Mouse (Mus musculus) heart, postnatal 4 days (tissue): ENCODE measurements around the gene B230104I21Rik. TPM values are rescaled to one million over a fixed set of nuclear protein-coding genes. Genes with fewer than 3 reads are reported as not detected.

Experiments
- DNase-seq: peaks from one replicate; pipeline ENCODE4 v3.0.0; 2021
- total RNA-seq, 2 experiments: library from RNA; stranded (reverse); gene quantifications; 2 replicates each; pipeline ENCODE4 v1.2.3; 2021

Gene B230104I21Rik
- total RNA-seq, 2 experiments from 2014 or later = not detected

- no peak for DNase-seq
These were observed 16.3 kb downstream of the B230104I21Rik start for GRCm38 (mm10) chr4:154352246-154352645.

DNA sequence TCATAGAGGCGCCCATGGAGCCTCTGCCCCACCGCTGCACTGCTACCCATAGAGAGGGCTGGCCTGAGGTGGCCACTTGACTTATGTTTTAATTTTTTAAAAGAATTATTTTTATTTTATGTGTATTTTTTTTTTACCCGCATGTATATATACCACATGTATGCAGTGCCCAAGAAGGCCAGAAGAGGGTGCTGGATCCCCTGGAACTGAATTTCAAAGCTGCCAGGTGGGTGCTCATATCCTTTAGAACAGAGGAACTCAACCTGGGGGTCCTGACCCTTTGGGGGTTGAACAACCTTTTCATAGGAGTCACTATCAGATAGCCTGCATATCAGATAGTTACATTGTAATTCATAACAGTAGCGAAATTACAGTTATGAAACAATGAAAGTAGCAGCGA lies 19.5 kb downstream of the B230104I21Rik start:
- DNase-seq = no peak

DNA sequence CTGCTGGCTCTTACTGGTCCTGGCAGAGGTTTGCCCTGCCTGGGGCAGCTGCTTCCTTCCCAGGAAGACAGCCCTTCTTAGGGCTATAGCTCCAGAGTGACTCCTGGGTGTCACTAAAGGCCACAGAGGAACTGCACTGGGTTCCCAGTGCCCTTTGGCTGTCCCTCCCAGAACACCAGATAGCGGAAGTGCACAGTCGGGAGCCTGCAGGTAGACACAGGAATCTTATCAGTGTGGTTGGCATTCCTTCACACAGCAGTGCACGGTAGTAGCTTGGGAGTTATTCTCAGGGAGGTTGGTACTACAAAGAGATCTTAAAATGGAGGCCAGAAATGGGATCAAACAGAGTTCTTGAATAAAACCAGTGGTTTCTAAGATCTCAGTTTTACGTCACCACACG lies 22.4 kb downstream of the B230104I21Rik start:
- no peak for DNase-seq

- peak; percentile 37 for DNase-seq
These were observed 22.9 kb downstream of the B230104I21Rik start for GRCm38 (mm10) chr4:154358816-154359215.

DNA sequence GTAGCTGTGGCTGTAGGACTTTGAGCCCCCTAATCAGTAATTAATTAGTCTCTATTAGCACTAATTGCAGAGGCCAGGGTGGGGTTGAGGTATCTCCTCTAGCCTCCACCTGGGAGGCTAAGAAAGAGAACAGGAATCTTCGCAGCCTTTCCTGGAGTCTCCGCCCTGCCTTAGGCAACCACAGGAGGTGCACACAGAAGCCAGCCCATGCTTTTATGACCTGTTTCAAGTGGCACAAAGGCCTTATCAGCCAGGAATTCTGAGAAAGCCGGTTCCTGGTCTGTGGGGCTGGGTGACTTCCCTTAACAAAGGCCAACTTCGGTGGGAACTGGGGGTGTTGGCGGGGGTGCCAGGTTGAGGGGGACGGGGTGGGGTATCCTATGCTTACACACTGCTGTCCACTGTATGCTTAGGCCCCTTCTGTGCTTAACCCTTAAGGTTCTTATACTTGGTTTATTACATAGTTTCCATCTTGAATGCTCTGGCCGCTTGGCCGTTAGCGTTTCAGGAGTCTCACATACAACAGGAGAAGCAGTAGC lies 23.9 kb downstream of the B230104I21Rik start:
- peak; percentile 17 for DNase-seq

GRCm38 (mm10) chr4:154360441-154360840 lies 24.5 kb downstream of the B230104I21Rik start:
- DNase-seq = no peak

- DNase-seq = no peak
These were observed 24.9 kb downstream of the B230104I21Rik start for GRCm38 (mm10) chr4:154360850-154361249.

- no peak for DNase-seq
These were observed 28.8 kb downstream of the B230104I21Rik start for GRCm38 (mm10) chr4:154364752-154365151.

DNA sequence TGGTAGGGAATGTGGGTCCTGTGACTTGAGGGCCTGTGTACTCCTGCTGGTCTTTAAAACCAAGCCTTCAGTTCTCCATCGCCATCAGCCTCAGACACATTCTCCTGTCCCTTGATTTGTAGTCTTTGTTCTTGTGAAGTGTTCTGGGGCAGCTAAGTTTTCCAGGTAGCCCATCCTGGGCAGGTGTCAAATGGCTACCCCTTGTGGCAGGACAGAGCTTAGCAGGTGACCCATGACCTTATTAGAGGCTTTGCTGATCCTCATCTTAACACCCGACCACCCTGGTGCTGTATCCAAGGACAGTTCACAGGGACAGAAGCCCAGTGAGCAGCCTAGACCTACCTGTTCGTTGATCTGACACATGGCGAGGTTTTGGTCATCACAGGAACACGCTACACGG lies 30.9 kb downstream of the B230104I21Rik start:
- no peak for DNase-seq

DNA sequence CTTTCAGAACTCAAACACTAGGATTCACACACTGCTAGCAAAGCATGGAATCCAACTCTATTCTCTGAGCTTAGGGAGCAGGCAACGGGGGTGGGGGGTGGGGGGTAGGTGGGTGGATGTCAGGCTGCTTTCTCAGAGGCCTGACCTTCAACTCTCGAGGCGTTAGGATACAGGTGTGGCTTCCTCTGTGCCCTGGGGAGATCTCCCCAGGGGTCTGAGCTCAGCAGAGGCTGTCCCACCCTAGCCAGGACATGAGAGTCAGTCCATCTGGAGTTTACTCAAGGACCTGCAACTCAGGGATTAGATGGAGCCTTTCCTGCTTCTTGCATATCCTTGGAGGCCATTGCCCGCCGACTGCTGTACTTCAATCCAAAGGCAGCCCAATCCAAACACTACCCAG lies 33.2 kb downstream of the B230104I21Rik start:
- DNase-seq = no peak

DNA sequence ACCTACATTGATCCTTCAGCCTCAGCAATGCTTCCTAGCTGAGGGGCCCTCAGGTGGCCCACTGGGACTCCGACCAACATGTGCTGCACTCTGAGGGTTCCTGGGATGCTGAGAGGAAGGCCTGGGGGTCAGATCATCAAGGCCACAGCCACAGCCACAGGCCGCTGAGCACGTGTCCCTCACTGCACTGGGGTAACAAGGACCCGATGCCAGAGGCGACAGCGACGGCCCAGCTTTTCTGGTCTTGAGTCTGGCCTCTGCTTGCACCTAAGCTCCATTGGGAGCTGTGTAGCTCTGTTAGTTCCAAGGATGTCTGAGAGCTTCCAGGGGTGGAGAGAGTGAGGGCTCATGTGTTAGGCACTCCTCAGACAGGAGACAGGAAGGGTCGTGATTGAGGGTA lies 34.9 kb downstream of the B230104I21Rik start:
- no peak for DNase-seq

GRCm38 (mm10) chr4:154371542-154372247 lies 35.8 kb downstream of the B230104I21Rik start:
- DNase-seq = no peak

DNA sequence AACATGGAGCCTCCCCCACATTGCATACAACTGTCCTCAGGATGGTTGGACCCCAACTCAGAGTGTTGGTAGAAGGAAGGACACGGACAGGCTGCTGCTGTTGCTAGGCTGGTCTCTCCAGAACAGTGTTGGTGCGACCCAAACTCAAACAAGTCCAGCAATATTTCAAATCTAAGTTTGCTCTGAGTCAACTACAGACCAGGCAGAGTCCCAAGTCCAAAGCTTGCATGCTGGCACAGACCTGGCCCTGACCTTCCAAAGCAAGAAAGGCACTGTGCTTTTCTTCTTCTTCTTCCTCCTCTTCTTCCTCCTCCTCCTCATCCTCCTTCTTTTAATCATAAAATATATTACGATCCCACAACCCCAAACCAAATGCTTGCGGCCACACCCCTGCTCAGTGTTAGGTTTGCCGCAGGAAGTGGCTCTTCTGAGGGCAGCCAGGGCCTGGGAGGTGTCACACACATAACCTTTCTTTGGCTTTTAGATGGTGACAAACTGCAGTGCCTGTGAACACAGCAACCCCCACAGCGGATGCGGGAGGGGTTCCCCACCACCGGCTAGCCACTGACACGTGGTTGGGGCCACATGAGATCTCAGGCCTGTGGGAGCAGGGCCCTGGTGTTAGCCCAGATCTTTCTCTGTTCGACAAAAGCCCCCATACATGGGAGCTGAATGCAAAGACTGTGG lies 40.2 kb downstream of the B230104I21Rik start:
- DNase-seq = no peak

DNA sequence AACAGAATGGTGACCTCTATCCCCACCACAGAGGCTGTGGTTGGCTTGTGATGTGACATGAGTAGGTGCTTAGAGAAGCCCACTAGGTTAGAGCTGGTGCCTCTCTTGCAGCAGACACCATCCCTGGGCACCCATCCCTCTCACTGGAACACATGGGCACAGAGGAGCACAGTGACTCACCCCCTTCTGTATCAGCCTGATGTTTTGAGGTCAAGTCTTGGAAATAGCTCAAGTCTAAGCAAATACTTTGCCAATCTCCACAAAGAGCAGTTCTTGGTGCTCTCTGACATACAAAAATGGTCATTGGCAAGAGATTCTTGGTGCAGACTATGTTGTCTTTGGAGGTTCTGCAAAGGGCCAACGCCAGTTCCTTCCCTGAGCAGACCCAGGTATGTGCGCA lies 42.9 kb downstream of the B230104I21Rik start:
- DNase-seq = no peak

DNA sequence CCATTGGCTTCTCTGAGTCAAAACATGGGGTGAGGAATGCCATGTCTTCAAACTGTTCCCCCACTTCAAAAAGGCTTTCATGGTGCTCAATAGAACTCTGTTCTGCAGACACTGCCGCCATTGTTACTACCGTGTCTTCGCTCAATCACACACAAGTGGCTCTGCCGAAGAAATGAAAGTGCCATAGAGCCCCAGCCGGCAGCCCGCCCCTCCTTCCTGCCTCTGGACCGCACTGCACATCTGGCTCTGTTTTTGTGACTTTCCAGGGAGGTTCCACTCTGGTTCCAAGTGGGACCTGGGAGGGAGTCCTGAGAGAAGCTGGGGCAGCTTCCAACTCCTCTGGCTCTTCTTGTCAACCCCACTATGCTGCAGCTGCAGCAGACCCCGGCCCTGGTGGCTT lies 49.3 kb downstream of the B230104I21Rik start:
- DNase-seq = no peak

GRCm38 (mm10) chr4:154385918-154386317 lies 50.0 kb downstream of the B230104I21Rik start:
- no peak for DNase-seq

- no peak for DNase-seq
These were observed 50.9 kb downstream of the B230104I21Rik start for GRCm38 (mm10) chr4:154386810-154387209.

DNA sequence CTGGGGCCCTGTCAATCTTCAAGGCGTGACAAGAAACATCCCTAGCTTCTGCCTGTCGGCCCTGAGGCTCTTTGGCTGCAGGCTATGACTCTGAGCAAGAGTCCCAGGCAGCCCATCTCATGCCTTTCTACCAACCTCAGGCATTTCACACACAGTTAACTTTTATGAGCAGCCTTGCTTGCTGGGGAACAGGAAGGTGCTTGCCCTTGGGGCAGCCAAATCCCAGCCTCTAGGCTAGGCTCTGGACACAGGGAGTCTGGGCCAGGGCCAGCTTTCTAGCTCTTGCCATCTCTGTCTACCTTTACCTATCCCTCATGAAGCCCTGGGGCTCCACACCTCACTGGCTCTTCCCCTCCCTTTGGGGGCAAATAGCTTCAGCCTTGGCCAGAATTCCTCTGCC lies 53.7 kb downstream of the B230104I21Rik start:
- no peak for DNase-seq

DNA sequence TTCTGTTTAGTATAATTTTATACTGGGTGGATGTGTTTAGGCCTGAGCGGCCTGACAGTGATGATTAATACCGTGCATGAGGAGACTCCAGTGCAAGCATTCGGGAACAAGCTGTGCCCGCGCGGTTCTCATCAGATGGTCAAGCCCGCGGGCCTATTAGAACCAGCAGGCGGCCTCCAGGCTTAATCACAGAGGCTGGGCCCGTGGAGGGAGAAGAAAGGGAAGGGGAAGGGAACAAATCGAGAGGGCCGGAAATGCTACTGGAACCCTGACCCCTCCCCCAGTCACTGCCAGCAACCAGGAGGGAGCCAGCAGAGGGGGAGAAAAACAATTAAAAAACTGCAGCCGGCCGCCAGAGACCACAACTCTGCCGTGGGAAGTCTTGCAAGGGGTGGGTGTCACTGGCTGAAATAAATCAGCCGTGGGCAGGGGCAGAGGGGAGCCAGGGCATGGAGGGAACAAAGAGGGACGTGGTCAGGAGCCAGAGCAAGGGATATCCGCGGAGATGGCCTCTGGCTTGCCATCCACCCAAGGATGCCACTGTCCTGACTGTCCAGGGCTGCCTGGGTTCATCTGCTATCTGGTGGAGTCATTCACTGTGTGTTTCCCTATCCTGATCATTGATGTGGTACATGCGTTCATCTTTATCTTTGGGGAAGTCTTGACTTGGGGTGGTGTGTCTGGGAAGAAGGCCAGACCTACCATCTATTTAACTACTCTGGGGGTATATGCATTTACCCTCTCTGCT lies 54.6 kb downstream of the B230104I21Rik start:
- DNase-seq = peak; percentile 35

DNA sequence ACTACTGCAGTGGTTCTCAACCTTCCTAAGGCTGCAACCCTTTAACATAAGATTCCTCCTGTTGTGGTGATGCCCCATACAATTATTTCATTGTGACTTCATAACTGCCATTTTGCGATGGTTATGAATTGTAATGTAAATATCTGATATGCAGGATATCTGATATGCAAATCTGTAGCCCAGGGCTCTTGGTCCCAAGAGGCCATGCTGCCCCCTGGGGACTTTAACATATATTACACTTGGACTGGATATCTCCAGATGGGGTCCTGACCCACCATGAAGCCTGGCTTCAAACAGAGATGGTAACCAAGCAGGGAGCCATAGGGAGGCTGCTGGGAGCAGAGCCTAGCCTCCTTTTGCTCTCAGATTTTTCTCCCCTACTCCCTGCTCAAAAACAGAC lies 56.7 kb downstream of the B230104I21Rik start:
- no peak for DNase-seq

DNA sequence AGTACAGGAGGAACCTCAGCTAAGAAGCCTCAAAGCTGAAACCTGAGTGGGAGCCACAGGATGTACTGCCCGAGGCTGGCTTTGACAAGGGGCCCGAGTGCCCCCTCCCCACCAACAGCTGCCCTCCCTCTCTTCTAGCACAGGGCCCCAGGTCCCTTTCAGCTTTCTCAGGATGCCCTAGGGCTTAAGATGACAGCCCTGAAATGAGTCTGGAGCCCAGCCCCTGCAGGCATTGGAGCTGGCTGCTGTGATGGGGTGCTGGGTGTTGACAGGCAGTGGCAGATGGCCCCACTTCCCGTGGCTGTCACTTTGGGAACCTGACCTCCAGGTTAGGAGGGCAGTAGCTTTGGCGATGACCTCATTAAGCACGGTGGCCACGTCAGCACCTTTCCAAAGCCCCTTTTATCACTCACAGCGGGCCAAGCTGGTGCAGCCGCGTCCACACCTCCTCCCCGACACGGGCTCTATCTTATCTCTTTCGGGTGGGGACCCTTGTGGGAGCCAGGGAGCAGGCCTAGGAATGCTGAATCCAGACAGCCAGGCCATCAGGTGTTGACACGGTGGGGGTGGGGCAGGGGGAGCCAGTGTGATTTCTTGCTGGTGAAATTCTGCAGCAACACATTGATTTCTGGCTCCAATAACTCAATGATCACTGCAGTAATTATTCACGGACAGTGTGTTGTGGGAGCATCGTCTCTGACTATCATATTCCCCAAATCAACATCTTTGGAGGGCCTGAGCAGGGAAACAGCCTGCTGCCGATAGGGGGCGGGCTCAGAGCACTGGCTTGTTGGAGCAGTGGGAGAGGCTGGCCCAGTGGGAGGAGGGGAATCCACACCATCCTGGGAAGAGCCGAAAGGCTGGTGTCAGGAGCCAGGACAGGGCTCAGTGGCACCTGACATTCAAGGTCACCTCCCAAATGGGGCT lies 57.5 kb downstream of the B230104I21Rik start:
- peak; percentile 85 for DNase-seq

DNA sequence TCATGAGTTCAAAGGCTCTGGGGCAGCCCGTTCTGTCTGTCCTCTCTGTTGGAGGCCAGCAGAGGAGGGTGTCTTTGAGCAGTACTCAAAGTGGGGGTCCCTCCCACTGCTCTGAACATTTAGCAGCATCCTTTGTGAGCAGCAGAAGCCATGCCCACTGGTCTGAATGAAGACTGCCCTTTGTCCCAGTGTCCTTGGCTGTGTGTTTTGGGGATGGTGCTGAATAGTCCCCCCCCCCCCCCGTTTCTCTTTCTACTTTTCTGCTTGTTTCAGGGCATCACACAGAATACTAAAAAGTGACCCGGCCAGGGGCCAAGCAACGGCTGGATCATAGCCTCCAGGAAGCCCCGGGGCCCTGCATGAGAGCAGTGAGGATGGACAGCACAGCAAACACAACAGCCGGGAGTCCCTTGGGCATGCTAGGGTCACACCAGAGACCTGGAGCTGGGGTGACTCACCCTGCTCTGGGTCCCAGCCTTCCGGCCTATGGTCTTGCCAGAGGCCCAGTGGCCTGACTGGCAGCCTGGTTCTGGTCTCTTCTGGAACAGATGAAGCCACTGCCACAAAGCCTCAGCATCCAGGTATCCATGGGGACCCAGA lies 58.3 kb downstream of the B230104I21Rik start:
- DNase-seq = no peak
